Mouse (Mus musculus) urinary bladder, postnatal 4 days (tissue): ENCODE results near the gene Lgals3.

Experiments used
- DNase-seq, 2 experiments: peaks; one replicate each; pipeline ENCODE4 v3.0.0; 2021 to 2022; ENCODE audit warnings: low spot score in 2 of 2

The Lgals3 gene

DNA sequence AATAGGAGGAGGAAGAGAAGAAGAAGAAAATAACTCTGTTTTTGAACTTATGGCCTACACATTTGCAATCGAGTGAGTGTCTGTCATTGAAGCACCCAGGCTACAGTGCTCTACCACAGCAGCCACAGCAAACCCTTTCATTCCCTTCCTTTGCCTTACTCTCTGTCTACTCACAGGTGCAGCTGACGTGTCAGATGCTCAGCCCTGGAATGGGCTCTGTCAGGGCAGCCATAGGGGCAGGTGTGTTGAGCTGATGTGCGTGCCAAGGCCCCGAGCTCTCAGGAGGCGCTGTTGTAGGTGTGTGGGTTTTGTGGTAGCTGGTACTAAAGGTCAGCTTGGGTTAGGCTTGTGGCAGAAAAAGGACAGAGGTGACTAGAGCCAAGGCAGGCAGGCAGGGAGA lies 2.2 kb downstream of the Lgals3 start:
- DNase-seq: no peak

- no peak for DNase-seq
Measured at GRCm38 (mm10) chr14:47370790-47371189, 3.2 kb downstream of the Lgals3 start.

GRCm38 (mm10) chr14:47371689-47372088 lies 4.1 kb downstream of the Lgals3 start:
- no peak for DNase-seq

DNA sequence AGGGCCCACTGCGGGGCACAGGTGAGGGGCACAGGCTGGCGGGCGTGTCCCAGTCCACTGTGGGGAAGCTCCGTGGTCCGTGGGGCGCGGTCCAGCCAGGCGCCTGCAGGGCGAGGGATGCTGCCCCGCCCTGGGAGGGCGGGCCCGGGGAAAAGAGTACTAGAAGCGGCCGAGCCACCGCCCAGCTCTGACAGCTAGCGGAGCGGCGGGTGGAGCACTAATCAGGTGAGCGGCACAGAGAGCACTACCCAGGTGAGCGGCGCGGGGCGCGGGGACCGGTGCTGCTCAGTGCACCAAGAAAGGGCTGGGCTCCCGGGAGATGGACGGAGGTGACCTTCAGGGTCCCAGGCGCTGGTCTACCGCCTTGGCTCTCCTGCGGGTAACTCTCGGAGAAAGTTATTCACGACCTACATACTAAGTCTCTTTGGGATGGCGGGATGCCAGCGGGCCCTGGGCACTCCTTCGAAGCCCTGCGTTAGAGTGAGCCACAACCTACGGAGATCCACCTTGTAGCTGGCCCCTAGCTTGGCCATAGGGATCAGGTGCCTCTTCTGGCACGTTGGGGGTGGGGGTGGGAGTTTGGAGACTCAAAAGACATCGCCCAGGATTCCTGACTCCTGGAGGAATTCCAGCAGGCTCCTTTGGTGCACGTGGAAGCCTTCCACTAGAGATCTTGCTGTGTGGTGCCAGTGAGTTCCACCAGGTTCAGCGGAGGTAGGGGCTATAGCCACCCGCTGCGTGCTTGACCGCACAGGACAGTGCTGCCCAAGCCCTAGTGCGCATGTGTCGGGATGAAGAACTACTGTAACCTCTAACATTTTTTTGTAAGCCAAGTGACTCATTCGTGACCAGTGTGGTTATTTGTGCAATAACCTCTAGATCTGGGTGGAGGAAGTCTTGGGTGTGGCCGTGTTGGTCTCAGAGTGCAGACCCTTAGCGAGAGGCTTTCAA lies 6.5 kb downstream of the Lgals3 start:
- peak; percentile 47 to 64 for DNase-seq

DNA sequence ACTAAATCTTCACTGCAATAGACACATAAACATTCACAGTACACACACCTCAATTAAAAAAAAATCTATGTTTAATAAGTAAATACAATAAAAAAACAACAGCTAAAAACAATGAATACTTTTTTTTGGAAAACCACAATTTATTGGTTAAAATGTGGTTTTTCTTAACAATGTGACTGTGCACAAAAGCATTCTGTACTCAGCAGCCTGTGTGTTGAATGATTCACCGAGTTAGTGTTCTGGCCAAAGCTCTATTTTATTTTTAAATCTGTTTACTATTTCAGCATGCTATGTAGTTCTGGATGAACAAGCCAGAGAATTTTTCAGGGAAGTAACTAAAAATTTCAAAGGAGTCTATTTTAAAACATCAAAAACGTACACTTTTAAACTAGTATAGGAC lies 9.0 kb downstream of the Lgals3 start:
- DNase-seq: no peak

- no peak for DNase-seq
Measured at GRCm38 (mm10) chr14:47378336-47378735, 10.8 kb downstream of the Lgals3 start.

- DNase-seq: no peak
Measured at GRCm38 (mm10) chr14:47383911-47384310, 16.4 kb downstream of the Lgals3 start.

GRCm38 (mm10) chr14:47384653-47385052 lies 17.1 kb downstream of the Lgals3 start:
- no peak for DNase-seq

DNA sequence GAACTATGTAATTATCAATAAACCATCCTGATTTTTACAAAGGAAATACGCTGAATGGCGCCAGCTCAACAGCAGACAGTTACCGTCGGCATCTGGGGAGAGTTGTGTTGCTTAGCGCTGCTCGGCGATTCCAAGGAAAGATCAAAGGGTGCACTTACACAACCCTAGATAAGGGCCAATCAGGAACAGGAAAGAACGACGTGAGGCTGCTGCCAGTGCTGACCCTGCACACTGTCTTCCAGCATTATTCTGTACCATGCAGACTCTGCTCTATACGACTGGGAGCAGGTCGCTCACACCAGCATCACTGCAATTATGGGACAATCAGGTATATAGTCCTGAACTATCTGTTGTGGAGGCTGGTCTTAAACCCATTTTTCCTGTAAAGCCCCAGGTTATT lies 18.6 kb downstream of the Lgals3 start:
- DNase-seq: no peak

DNA sequence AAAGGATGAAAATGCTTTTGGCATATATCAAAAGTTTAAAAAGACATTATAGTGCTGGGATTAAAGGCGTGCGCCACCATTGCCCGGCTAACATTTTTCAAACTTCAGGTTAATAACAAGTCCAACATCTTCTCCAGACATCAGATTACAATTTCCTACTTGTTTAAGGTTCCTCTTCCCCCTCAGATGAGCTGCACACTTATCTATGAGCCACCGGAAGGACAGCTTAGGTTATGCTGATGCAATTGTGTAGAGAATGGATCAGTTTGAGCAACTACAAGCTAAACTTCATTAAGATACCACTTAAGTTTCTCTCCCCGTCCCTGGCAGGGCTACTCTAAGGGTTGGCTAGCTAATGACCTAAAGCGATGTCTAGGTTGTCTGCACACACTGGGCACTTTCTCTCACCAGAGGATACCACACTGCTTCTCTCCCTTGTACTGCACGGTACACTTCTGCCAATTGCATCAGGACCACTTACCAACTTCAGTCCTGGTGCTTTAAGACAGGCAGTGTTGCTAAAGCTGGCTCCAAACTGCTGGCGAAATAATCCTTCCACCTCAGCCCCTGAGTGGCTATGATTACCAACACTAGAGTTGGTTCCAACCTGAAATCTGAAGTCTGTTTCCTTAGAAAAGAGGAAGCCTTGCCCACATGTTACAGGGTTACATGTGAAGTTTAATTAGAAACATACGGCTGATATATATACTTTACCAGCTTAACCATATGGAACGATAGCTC lies 26.0 kb downstream of the Lgals3 start:
- DNase-seq: no peak

DNA sequence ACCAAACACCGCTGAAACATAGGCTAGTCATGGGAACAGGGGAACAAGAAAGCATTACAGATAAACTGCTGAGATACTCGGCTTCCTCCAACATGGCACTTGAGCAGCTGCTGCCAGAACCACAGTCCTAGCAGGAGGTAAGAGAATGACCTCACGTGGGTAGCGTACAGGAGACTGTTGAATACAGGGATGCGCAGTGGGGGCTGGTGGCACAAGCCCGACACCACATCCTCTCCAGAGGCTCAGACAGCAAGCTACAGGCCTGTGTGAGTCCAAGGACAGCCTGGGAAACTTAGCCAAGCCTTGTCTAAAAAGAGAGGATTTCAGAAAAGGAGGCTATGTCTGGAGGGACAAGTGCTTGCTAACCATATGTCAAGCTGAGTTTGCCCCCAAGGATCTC lies 27.5 kb downstream of the Lgals3 start:
- no peak for DNase-seq

DNA sequence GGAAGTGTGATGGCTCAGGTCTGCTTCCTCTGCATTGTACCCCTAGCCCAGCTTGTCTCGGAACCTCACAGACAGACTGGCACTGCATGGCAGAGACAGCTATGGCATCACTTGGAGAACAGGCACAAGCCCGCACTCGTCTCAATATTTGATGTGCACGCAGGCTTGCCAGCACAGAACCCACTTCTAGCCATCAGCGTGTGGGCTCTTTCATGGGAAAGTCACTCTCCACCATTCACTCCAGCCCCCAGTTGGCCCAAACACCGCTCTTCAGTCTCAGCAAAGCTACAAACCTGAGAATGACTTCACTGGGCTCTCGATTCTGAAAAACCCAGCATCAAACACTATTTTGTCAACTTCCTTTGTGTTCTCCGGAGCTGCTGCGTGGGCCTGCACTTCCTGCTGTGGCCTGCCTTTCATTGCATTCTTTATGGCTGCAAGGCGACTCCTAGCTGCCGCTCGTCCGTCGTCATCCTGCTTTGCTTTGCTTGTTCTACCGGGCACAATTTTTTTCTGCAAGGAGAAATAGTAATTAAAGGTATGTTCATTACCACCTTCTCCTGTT lies 28.0 kb downstream of the Lgals3 start:
- DNase-seq: no peak

DNA sequence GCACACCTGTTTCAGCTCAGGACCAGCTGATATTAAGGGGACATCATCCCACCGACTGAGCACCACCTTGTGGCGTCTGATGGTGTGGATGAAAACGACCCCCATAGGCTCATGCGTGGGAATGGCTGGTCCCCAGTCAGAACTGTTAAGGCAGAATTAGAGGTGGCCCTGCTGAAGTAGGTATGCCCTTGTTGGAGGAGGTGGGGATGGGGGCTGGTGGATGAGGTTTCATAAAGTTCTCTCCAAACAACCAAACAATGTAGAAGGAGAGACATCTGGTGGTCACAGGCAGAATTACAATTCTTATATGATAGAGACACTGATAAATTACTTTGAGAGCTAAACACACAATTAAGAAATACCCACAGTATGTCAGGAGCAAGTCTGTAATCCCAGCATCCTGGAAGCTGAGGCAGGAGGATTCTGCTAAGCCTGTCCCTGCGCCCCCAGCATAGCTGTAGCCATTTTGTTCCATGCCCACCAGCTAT lies 28.7 kb downstream of the Lgals3 start:
- DNase-seq: no peak

- no peak for DNase-seq
Measured at GRCm38 (mm10) chr14:47402735-47403134, 35.2 kb downstream of the Lgals3 start.

- no peak for DNase-seq
Measured at GRCm38 (mm10) chr14:47406000-47406399, 38.4 kb downstream of the Lgals3 start.

DNA sequence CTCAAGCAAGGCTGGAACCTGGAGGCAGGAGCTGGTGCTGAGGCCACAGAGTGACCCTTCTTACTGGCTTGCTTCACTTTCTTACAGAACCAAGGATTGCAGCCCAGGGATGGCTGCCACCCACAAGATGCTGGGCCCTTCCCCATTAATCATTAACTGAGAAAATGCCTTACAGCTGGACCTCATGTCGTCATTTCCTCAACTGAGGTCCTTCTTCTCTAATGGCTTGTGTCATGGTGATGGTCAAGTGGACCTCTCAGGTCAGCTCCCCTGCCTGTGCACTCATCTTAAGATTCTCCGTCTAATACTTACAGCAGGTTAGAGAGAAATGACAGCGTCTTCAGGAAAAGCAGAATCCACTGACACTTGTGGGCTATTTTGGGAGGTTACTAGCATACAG lies 49.8 kb downstream of the Lgals3 start:
- no peak for DNase-seq

DNA sequence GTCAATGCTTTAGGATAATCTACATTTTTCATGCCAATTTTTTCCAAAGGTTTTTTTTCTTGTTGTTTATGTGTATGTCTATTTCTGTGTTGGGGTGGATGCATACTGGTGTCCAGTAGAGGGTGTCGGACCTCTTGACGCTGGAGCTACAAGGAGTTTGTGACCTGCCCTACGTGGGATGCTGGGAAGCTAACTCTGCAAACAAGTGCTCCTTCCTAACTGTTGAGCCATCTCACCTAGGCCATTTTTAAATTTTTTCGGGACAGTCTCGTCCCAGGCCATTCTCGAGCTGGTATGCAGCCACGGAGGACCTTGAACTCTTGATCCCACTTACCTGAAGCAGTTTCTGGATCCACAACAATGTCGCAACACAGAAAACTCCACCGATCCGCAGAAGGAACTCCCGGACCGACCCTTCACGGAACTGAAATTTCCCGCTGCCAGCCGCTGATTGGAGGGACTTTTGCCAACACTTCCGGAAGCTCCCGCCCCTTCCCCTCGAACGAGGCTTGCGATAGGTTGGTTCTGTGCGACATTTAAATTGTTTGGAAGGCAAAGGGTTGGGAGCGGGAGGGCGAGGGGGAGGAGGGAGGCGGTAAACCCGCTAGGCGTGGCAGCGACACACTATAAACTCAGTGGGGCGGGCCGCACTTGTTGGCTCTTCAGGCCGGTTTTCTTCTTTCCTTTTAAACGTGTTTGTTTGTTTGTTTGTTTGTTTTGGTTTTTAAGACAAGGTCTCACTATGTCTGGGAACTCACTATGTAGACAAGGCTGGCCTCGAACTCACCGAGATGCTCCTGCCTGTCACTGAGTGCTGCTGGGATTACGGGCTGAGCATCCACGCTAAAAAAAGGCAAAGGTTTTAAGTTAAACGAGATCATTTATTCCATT lies 50.5 kb downstream of the Lgals3 start, which contains the start of gene Dlgap5:
Gene Dlgap5, minus strand, starts transcription at position 633 of the 891 bp plus-strand sequence.
- DNase-seq: peak; percentile 86 to 92

DNA sequence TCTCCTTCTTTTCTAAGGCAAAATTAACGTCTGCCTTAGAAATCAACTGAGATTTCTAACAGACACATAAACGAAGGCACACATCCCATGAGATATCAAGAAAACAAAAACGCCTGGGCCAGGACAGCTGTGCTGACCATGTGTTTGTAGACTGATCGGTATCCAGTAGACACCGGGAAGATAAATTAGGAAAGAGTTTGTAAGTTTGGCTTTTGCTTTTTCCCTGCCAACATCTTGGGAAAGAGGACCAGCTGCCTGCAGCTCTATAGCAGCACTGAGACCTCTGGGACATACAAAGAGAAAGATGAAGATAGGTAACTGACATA lies 51.1 kb downstream of the Lgals3 start:
- DNase-seq: no peak

- no peak for DNase-seq
Measured at GRCm38 (mm10) chr14:47419034-47419625, 51.6 kb downstream of the Lgals3 start.

DNA sequence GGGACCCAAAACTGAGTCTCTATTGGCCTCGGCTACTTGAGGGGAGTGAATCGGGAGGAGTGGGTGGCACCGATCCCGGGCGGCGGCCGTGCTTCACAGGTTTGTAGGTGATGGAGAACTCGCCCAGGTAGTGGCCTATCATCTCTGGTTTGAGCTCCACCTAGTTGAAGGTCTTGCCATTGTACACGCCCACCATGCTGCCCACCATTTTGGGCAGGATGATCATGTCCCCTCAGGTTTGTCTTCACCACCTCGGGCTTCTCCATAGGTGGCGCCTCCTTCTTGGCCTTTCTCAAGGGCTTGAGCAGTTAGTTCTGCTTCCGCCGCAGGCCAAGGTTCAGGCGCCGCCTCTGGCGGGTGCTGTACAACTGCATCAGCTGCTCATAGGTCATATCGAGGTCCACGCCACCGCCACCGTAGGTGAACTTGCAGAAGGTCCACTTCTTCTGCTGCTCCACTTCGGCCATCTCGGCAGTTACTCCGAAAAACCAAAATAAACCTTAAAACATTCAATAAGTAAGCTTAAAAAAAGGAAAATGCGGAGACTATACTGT lies 52.2 kb downstream of the Lgals3 start:
- no peak for DNase-seq

DNA sequence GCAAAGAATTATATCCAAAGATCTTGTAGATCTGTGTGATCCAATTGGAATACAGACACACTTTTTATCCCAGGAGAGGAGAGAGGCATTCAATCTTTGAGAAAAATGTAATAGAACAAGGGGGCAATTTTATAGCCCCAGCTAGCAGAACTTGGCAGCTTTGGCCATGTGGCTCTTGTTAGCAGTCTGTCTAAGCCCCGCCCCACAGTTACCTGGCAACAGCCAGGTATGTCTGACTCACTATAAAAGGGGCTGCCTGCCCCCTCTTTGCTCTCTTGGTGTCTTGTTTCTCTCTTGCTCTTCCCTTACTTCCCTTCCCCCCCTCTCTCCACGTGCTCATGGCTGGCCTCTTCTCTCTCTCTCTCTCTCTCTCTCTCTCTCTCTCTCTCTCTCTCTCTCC lies 54.1 kb downstream of the Lgals3 start:
- no peak for DNase-seq
